Mouse (Mus musculus): ENCODE results near the gene Ckap2l. TPM values are rescaled to one million over a fixed set of nuclear protein-coding genes. Genes with fewer than 3 reads are reported as not detected.

The Ckap2l gene
- 1.2 to 2.2 TPM (median 1.5 TPM) in 4 replicates for total RNA-seq (2023)

GRCm38 (mm10) chr2:129296671-129297588 is at the start of gene Ckap2l:
TSS of gene Ckap2l (minus strand) at chr2:129297212.

GRCm38 (mm10) chr2:129309836-129310235 is 12.8 kb upstream of the Ckap2l start, which contains the start of gene Il1a:
TSS of gene Il1a (minus strand) at chr2:129309972.

Other genes starting within 250 kb of the Ckap2l start
- gene Vinac1, start 249.0 kb downstream of the Ckap2l start, total RNA-seq (2023) = 0.12 to 0.14 TPM in 2 of 4 replicates, not detected in the others
- 3.9 to 5.2 TPM (median 4.3 TPM) in 4 replicates for gene Ttl, start 231.3 kb downstream of the Ckap2l start, total RNA-seq (2023)
- 49.0 to 51.4 TPM (median 49.9 TPM) in 4 replicates for gene Polr1b, start 196.2 kb downstream of the Ckap2l start, total RNA-seq (2023)
- gene Chchd5, start 167.5 kb downstream of the Ckap2l start, total RNA-seq (2023) = 14.6 to 18.4 TPM (median 17.5 TPM) in 4 replicates
- gene Slc20a1, start 98.4 kb downstream of the Ckap2l start, total RNA-seq (2023) = 214 to 240 TPM (median 218 TPM) in 4 replicates
- 0.38 TPM in 1 of 4 replicates, not detected in the others for gene Il1a, start 12.8 kb upstream of the Ckap2l start, total RNA-seq (2023)
- gene Il1b, start 73.9 kb upstream of the Ckap2l start, total RNA-seq (2023) = 0.61 to 3.7 TPM (median 1.3 TPM) in 3 of 4 replicates, not detected in the other
- gene F830045P16Rik, start 239.4 kb upstream of the Ckap2l start, total RNA-seq (2023) = not detected in 4 replicates